In genomic region chr19:37580438-37580837, GRCm38 (mm10) we compare ENCODE assay signal across 21 mouse cellular contexts. TPM values are rescaled to one million over a fixed set of nuclear protein-coding genes. Genes with fewer than 3 reads are reported as not detected.
DNase-seq lines count a peak whose midpoint lies in the region; ATAC-seq lines count a peak whose summit lies in the region.
"Had no signal": no experiment of that assay in that cellular context is flagged by ENCODE, and none has a peak within 500 bp of the region (broad histone marks: within the 10 kb centered on the region; RNA-seq: fewer than 3 reads in every experiment).

No protein-coding gene starts in this region.

- H3K4me2 ChIP-seq in kidney, embryonic 15.5 days = no peak overlapping the region
- H3K4me2 ChIP-seq: embryonic facial prominence, embryonic 15.5 days; heart, embryonic 11.5 days; heart, embryonic 15.5 days; hindbrain, embryonic 13.5 days had no signal

- H3K27me3 ChIP-seq in kidney, embryonic 15.5 days = no peaks in the 10 kb centered on the region
- H3K27me3 ChIP-seq: embryonic facial prominence, embryonic 15.5 days; heart, embryonic 15.5 days; hindbrain, embryonic 13.5 days had no signal

- no peak overlapping the region for H3K9ac ChIP-seq in kidney, embryonic 15.5 days
- H3K9ac ChIP-seq: embryonic facial prominence, embryonic 15.5 days; heart, embryonic 15.5 days; hindbrain, embryonic 13.5 days had no signal

- WGBS in kidney, embryonic 15.5 days = 51% methylated on average over 6 of the region's 6 CpGs

- no peak overlapping the region for H3K4me3 ChIP-seq in kidney, embryonic 15.5 days (replicated peaks)
- H3K4me3 ChIP-seq: embryonic facial prominence, embryonic 15.5 days; erythroblast, embryonic 14.5 days; forebrain, embryonic 10.5 days; gastrocnemius, adult 2 months; heart, embryonic 15.5 days; hindbrain, embryonic 13.5 days had no signal

- peaks cover 5% of the 10 kb centered on the region; the same call in 1 of the 2 replicates for H3K36me3 ChIP-seq in kidney, embryonic 15.5 days
- H3K36me3 ChIP-seq: embryonic facial prominence, embryonic 15.5 days; forebrain, embryonic 10.5 days; heart, embryonic 15.5 days had no signal

- no peaks in the 10 kb centered on the region for H3K9me3 ChIP-seq in kidney, embryonic 15.5 days (replicated peaks)
- H3K9me3 ChIP-seq: embryonic facial prominence, embryonic 15.5 days; forebrain, embryonic 10.5 days; heart, embryonic 15.5 days; hindbrain, embryonic 13.5 days had no signal

- DNase-seq in kidney, adult 11 months = peak; percentile 77
- DNase-seq in kidney, adult 8-10 months = peak; percentile 74 to 79
- peak; percentile 62 for DNase-seq in kidney, postnatal 14 days
- DNase-seq in urinary bladder, postnatal 14 days (ENCODE audit: low spot score) = no peak
- DNase-seq in cerebellum, postnatal 14 days = no peak
- no peak for DNase-seq in adrenal gland, adult 18-20 months (ENCODE audit: low spot score in 2 of 2)
- DNase-seq: adrenal gland, postnatal 14 days; cerebellum, adult 11-12 months; cerebellum, adult 9-11 months; gastrocnemius, postnatal 25 days; heart, adult 18-20 months; heart, postnatal 14 days had no signal

- ATAC-seq in kidney, embryonic 15.5 days (replicated peaks; ENCODE audit: low FRiP score) = no peak
- ATAC-seq: forebrain, embryonic 14.5 days had no signal

- no peak overlapping the region for H3K27ac ChIP-seq in kidney, embryonic 15.5 days
- H3K27ac ChIP-seq: embryonic facial prominence, embryonic 15.5 days; forebrain, embryonic 10.5 days; gastrocnemius, adult 2 months; heart, embryonic 15.5 days; hindbrain, embryonic 13.5 days had no signal

- no peaks in the 10 kb centered on the region; the same call in 1 of the 2 replicates for H3K4me1 ChIP-seq in kidney, embryonic 15.5 days
- H3K4me1 ChIP-seq: embryonic facial prominence, embryonic 15.5 days; heart, embryonic 15.5 days; hindbrain, embryonic 13.5 days had no signal

RNA-seq across cellular contexts. Expression of gene Exoc6, which starts 30.2 kb away (rescaled TPM):
- 23.2 and 23.4 TPM in 2 replicates for polyA plus RNA-seq in kidney, embryonic 15.5 days (2015; fragmentation: Nextera tagmentation; extraction: Ambion mirVana)
- total RNA-seq in adrenal gland, adult 18-20 months (2021) = 10 to 100 TPM; 12.9 to 15.3 TPM

Comparison
In these comparisons a context has a peak if more than half of its experiments do, and no peak if none do; other contexts are left out.
1. DNase-seq: peak in kidney, adult 11 months (single experiment), kidney, adult 8-10 months (2 of 2) and kidney, postnatal 14 days (single experiment); none in urinary bladder, postnatal 14 days (single experiment), cerebellum, postnatal 14 days (0 of 2) and adrenal gland, adult 18-20 months (0 of 2).